Mouse (Mus musculus): ENCODE data around the gene Olfr459. TPM values are rescaled to one million over a fixed set of nuclear protein-coding genes. Genes with fewer than 3 reads are reported as not detected.
A peak's percentile ranks its signal among the peaks of the same experiment; 100 is the strongest.

Gene Olfr459
- total and polyA plus RNA-seq, 3 experiments: not detected

GRCm38 (mm10) chr6:41761702-41762369, 13.1 kb downstream of the Olfr459 start:
- H3K27ac ChIP-seq (ENCODE audit: insufficient read depth, low read depth): no peak overlapping the region
- no peaks in the 10 kb centered on the region for H3K36me3 ChIP-seq (replicated peaks in 1 of 2; ENCODE audit: control insufficient read depth in 1 of 2, insufficient read depth in 1 of 2, low read length in 1 of 2)
- peaks cover 0 to 7% of the 10 kb centered on the region in 2 experiments; a peak in 1 of 4 replicates for H3K4me1 ChIP-seq (ENCODE audit: control insufficient read depth in 1 of 2, insufficient read depth in 2 of 2)
- no peak overlapping the region for H3K9ac ChIP-seq (ENCODE audit: insufficient read depth, low read depth)
- H3K9me3 ChIP-seq (replicated peaks; ENCODE audit: low read length): no peaks in the 10 kb centered on the region
- H3K27me3 ChIP-seq (replicated peaks): no peaks in the 10 kb centered on the region
- no peak overlapping the region for H3K4me2 ChIP-seq (ENCODE audit: insufficient read depth, low read depth, poor library complexity, severe bottlenecking)
- peak; percentile 64 for DNase-seq (ENCODE audit: extremely low read depth)
- dilution Hi-C loops (cut with MboI; ENCODE audit: extremely low pct_ligation_motif_present, extremely low pct_unique_long_range_greater_than_20kb, low sequenced_read_pairs): no loop called here
- no peak overlapping the region for H3K4me3 ChIP-seq (replicated peaks in 1 of 3; ENCODE audit: low read depth in 2 of 3, low read length in 2 of 3, poor library complexity in 1 of 3)
- H3K79me2 ChIP-seq (replicated peaks; ENCODE audit: control insufficient read depth, extremely low read depth, insufficient read depth, poor library complexity, severe bottlenecking): no peaks in the 10 kb centered on the region
- in situ Hi-C loops (cut with MboI; ENCODE audit: low pct_ligation_motif_present, low pct_unique_long_range_greater_than_20kb, low sequenced_read_pairs): loop anchor here (25.0 kb wide), 1 partner anchor 425 kb away; no protein-coding TSS in a partner anchor
- TF ChIP-seq CTCF (conservative IDR thresholded peaks at IDR 0.05 in 1 of 2, IDR thresholded peaks at IDR 0.05 in 1 of 2; ENCODE audit: low read depth in 2 of 2, low read length in 2 of 2) (peak; percentile 73 to 78), HCFC1 (IDR thresholded peaks at IDR 0.05; ENCODE audit: low read depth, low read length) (no peak), SMC3 (IDR thresholded peaks at IDR 0.05; ENCODE audit: low read depth, low read length) (peak; percentile 57), USF2 (conservative IDR thresholded peaks at IDR 0.05; ENCODE audit: low read depth, low read length) (no peak), POLR2AphosphoS2 (IDR thresholded peaks at IDR 0.05; ENCODE audit: low read depth, low read length) (no peak), ELF1 (IDR thresholded peaks at IDR 0.05; ENCODE audit: low read depth, low read length) (no peak), IRF4 (IDR thresholded peaks at IDR 0.05; ENCODE audit: low read depth, low read length) (no peak), TBP (conservative IDR thresholded peaks at IDR 0.05; ENCODE audit: low read depth, low read length) (no peak), ETS1 (conservative IDR thresholded peaks at IDR 0.05; ENCODE audit: low read depth, low read length) (no peak), MAX (IDR thresholded peaks at IDR 0.05; ENCODE audit: low read length) (no peak), ZMIZ1 (IDR thresholded peaks at IDR 0.05; ENCODE audit: low read depth, low read length) (no peak), USF1 (IDR thresholded peaks at IDR 0.05; ENCODE audit: low read depth, low read length) (no peak), KAT2A (IDR thresholded peaks at IDR 0.05; ENCODE audit: insufficient replicate concordance, low read length) (no peak), EP300 (IDR thresholded peaks at IDR 0.05; ENCODE audit: low read length) (no peak), MAFK (IDR thresholded peaks at IDR 0.05; ENCODE audit: insufficient replicate concordance, low read length) (no peak), UBTF (IDR thresholded peaks at IDR 0.05; ENCODE audit: low read depth, low read length) (no peak), RAD21 (IDR thresholded peaks at IDR 0.05; ENCODE audit: low read depth, low read length) (peak; percentile 78), TCF12 (IDR thresholded peaks at IDR 0.05; ENCODE audit: low read depth, low read length) (no peak), GABPA (IDR thresholded peaks at IDR 0.05; ENCODE audit: insufficient replicate concordance, low read depth, low read length) (no peak), SIN3A (IDR thresholded peaks at IDR 0.05; ENCODE audit: low read length) (no peak), PAX5 (IDR thresholded peaks at IDR 0.05; ENCODE audit: low read length) (no peak)

GRCm38 (mm10) chr6:41759618-41760017, 15.4 kb downstream of the Olfr459 start:
- H3K4me1 ChIP-seq (ENCODE audit: control insufficient read depth in 1 of 2, insufficient read depth in 2 of 2): peaks cover 0 to 7% of the 10 kb centered on the region in 2 experiments; a peak in 1 of 4 replicates
- dilution Hi-C loops (cut with MboI; ENCODE audit: extremely low pct_ligation_motif_present, extremely low pct_unique_long_range_greater_than_20kb, low sequenced_read_pairs): no loop called here
- no peak for DNase-seq (ENCODE audit: extremely low read depth)
- no peaks in the 10 kb centered on the region for H3K27me3 ChIP-seq (replicated peaks)
- H3K79me2 ChIP-seq (replicated peaks; ENCODE audit: control insufficient read depth, extremely low read depth, insufficient read depth, poor library complexity, severe bottlenecking): no peaks in the 10 kb centered on the region
- H3K27ac ChIP-seq (ENCODE audit: insufficient read depth, low read depth): no peak overlapping the region
- no peak overlapping the region for H3K9ac ChIP-seq (ENCODE audit: insufficient read depth, low read depth)
- H3K36me3 ChIP-seq (replicated peaks in 1 of 2; ENCODE audit: control insufficient read depth in 1 of 2, insufficient read depth in 1 of 2, low read length in 1 of 2): no peaks in the 10 kb centered on the region
- H3K4me2 ChIP-seq (ENCODE audit: insufficient read depth, low read depth, poor library complexity, severe bottlenecking): no peak overlapping the region
- in situ Hi-C loops (cut with MboI; ENCODE audit: low pct_ligation_motif_present, low pct_unique_long_range_greater_than_20kb, low sequenced_read_pairs): loop anchor here (25.0 kb wide), 1 partner anchor 428 kb away; no protein-coding TSS in a partner anchor
- TF ChIP-seq PAX5 (IDR thresholded peaks at IDR 0.05; ENCODE audit: low read length) (no peak), ETS1 (conservative IDR thresholded peaks at IDR 0.05; ENCODE audit: low read depth, low read length) (no peak), ZMIZ1 (IDR thresholded peaks at IDR 0.05; ENCODE audit: low read depth, low read length) (no peak), POLR2AphosphoS2 (IDR thresholded peaks at IDR 0.05; ENCODE audit: low read depth, low read length) (no peak), BHLHE40 (IDR thresholded peaks at IDR 0.05; ENCODE audit: low read depth, low read length) (no peak), UBTF (IDR thresholded peaks at IDR 0.05; ENCODE audit: low read depth, low read length) (no peak), GABPA (IDR thresholded peaks at IDR 0.05; ENCODE audit: insufficient replicate concordance, low read depth, low read length) (no peak), ZNF384 (IDR thresholded peaks at IDR 0.05; ENCODE audit: low read depth, low read length) (no peak), SIN3A (IDR thresholded peaks at IDR 0.05; ENCODE audit: low read length) (no peak), MEF2A (IDR thresholded peaks at IDR 0.05; ENCODE audit: borderline replicate concordance, low read depth, low read length) (no peak), CTCF (conservative IDR thresholded peaks at IDR 0.05 in 1 of 2, IDR thresholded peaks at IDR 0.05 in 1 of 2; ENCODE audit: low read depth in 2 of 2, low read length in 2 of 2) (no peak), E2F4 (IDR thresholded peaks at IDR 0.05; ENCODE audit: insufficient replicate concordance, low read depth, low read length) (no peak), USF2 (conservative IDR thresholded peaks at IDR 0.05; ENCODE audit: low read depth, low read length) (no peak), IRF4 (IDR thresholded peaks at IDR 0.05; ENCODE audit: low read depth, low read length) (no peak), MAZ (IDR thresholded peaks at IDR 0.05; ENCODE audit: low read depth, low read length) (no peak)
- H3K4me3 ChIP-seq (replicated peaks in 1 of 3; ENCODE audit: low read depth in 2 of 3, low read length in 2 of 3, poor library complexity in 1 of 3): no peak overlapping the region
- no peaks in the 10 kb centered on the region for H3K9me3 ChIP-seq (replicated peaks; ENCODE audit: low read length)

Measured in CH12.LX (cell line).